Mouse (Mus musculus): ENCODE results near the gene Lck.
A peak's percentile ranks its signal among the peaks of the same experiment; 100 is the strongest.

The Lck gene

DNA sequence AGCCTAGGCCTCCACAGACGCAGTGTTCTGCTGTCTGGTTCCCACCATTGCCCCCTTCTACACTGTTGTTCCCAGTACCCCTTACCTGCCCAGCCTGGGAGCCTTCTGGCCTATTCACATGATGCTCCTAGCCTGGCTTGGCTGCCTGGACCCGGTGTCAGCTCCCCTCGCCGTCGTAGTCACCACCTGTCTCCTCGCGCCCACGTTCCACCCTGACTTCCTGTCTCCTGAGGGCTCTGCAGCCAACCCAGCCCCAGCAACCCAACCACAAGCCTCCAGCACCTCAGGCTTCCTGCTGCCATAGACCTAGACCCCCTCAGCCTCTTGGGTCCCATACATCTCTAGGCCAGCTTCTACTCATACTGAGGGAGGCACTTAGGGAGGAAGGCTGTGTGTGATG is at the start of gene Lck:
Gene Lck (minus strand): TSS at position 212 of the 400 bp plus-strand sequence.
- DNase-seq, result no peak

GRCm38 (mm10) chr4:129622803-129623535 is 49.5 kb upstream of the Lck start:
- no peak for DNase-seq

GRCm38 (mm10) chr4:129622120-129622802 is 48.8 kb upstream of the Lck start:
- no peak for DNase-seq

DNA sequence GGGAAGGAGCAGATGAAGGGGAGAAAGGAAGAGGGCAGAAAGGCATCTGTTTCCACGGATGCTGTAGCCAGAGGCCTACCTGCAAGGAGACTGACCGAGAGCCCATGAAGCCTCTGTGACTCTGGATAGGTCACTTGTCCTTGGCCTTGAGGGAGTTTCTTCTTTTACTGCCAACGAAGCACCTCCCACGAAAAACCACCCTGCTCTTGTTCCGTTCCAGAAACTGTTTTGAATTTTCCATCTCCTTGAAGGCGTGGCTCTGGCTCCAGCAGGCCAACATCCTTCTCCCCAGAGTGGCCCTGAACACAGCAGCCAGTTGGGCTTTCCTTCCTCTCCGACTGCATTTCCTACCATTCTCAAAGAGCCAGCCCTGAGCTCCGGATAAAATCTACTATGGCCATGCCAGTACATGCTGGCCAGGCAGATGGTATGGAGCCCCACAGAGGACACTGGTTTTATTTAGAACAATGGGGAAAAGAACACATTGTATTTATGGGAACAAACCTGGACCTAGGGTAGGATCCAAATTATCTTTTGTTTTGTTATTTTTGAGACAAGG is 47.9 kb upstream of the Lck start:
- DNase-seq, result peak; percentile 49

DNA sequence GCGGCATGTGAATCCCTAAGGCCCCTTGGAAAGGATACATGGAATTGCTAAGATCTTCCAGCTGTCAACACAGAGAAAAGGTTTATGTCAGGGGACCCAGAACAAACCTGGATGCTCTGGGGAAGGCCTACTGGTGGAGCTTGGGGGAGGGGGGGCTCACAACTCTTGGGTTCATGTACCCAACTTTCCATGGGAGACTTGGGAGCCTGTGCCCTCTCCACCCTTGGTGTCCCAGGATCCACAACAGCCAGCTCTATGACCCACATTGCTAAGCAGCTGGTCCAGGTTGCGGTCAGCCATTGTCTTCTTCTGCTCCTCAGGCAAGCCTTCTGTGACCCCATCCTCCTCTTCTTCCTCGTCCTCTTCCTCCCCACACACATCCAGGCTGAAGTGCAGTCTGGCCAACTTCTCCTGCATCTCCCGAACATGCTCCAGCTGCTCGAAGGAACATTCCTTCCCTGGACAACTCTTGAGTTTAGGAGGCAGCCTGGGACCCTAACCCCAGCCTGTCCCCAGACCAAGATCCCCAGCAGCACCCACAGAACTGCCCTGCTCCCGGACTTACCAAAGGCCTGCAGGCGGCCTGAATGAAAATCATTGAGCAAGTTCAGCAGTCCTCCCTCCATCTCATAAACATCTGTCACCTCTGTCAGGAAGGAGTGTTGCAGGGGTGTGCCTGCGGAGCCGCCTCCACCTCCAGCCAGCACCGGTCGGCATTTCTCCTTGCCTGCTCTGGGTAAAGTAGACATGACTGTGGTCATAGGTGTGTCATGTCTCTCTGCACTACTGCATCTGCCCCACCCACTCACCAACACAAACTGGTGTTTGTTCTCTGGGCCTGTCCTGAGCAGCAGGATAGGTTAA is 47.2 kb upstream of the Lck start:
- no peak for DNase-seq

- DNase-seq, result peak; percentile 98
Observed at GRCm38 (mm10) chr4:129618786-129619691, 45.6 kb upstream of the Lck start, which contains the start of gene Iqcc. Iqcc (minus strand) TSS chr4:129619099.

DNA sequence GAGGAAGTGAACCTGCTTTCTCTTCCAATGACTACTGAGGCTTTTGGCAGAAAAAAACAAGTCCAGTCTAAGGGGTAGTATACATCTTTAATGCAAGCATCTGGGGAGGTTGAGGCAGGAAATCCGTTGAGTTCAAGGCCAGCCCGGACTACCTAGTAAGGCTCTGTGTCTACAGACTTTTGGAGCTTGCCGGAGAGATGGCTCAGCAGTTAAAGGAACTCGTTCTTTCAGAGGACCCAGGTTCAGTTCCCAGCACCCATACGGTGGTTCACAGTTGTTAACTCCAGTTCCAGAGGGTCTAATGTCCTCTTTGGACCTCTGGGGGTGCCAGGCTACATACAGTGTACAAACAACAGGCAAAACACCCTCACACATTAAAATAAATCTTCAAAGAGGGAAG is 44.6 kb upstream of the Lck start:
- no peak for DNase-seq

DNA sequence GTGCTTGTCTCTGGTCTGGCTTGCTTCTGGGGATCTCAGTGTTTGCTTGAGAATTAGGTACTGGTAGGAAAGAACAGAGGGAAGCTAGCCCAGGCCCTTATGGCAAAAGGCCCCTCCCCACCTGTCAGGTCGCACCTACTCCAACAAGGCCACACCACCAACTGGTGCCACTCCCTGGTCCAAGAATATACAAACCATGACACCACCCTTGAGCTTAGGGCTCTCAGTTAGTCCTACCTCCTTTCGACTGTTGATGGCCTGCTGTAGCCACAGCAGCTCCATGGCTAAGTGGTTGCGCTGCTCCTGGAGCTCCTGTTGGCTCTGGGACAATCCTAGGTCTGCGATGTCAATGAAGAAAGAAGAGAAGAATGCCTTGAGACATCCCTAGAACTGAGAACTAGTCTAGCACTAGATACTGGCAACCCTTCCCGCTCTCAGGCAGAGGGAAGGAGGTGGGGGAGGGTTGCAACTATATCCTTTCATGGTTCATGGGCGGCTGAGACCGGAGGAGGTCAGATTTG is 43.7 kb upstream of the Lck start:
- DNase-seq, result no peak

- DNase-seq, result no peak
Observed at GRCm38 (mm10) chr4:129616631-129617030, 43.2 kb upstream of the Lck start.

DNA sequence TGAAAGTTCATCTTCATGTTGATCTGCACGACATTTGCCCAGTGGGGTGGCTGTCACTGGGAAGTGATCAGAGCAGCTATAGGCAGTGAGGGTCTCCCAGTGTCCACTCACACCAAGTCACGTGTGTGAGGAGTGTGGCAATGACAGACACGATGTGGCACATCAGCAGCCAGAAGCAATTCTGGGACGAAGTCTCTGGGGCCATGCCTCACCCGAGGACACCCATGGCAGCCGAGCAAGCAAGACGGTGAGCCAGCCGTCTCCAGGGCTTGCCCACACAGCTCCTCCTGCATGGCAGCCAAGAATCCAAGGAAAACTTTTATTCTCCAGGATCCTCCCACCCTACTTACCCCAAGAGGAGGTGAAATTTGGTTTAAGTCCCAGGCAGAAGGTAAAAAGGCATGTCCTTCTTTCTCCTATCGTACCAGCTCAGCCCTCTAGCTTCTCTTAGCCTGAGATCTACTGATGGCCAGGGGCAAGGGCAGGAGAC is 42.4 kb upstream of the Lck start:
- DNase-seq, result no peak

DNA sequence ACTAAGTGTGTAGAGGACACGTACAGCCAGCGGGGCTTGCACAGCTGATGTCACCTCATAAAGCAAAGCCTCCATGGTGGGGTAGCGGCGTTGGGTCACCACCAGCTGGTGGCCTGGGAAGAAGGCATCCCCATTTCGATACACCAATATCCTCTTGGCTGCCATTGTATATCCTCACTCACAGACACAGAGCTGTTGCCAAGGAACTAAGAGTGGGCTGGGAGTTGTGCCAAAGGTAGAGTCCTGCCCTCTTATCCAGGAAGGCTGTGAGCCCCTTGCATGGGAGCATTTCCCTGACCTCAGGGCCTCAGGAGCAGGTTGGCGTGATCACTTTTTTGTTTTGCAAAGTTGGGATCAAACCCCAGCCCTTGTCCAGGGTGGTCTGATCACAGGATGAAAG is 40.7 kb upstream of the Lck start, which contains the start of gene Dcdc2b:
Gene Dcdc2b (minus strand): TSS at position 165 of the 400 bp plus-strand sequence.
- no peak for DNase-seq

DNA sequence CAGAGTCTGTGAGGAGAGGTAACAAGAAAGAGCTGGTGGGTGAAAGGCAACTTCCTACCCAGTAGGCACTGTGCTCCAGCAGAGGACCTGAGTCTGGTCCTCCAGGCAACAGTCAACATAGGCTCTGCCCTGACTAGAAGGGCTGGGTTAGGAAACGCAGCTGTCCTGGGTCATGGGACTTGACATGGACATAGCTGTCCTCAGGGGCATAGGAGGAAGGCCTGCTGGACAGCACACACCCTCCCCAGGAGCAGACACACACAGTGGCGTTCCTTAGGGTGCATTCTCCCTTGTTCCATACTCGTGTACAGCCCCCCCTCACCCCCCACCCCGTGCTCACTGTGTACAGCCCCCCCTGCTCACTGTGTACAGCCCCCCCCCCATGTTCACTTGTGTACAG is 37.0 kb upstream of the Lck start:
- DNase-seq, result no peak

- no peak for DNase-seq
Observed at GRCm38 (mm10) chr4:129610026-129610425, 36.6 kb upstream of the Lck start.

DNA sequence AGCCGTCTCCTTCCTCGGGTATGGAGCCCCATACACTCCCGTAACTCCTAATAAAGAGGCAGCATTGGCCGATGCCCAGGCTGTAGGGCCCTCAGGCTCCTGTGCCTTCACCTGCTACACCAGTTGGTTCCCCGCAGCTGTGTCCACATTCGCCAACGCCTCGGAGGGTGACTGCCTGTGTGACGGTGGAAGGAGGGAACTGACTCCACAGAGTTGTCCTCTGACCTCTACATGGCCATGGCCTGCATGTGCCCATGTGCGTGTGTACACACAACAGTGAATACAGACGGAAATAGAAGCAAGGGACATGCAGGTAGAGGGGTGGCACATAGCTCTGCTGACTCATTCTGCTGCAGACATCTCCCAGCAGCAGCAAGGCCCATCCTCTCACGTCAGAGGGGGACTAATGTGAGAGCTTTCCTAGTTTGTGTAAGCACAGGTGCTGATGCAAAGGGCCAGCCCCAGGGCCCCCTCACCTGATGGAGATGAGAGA is 35.7 kb upstream of the Lck start:
- no peak for DNase-seq

- peak; percentile 91 for DNase-seq
Observed at GRCm38 (mm10) chr4:129608426-129609025, 35.1 kb upstream of the Lck start.

- peak; percentile 90 for DNase-seq
Observed at GRCm38 (mm10) chr4:129600233-129601158, 27.1 kb upstream of the Lck start, which contains the start of the genes Eif3i and Tmem234. Eif3i (minus strand) TSS chr4:129600648. Tmem234 (plus strand) TSS chr4:129600668.

DNA sequence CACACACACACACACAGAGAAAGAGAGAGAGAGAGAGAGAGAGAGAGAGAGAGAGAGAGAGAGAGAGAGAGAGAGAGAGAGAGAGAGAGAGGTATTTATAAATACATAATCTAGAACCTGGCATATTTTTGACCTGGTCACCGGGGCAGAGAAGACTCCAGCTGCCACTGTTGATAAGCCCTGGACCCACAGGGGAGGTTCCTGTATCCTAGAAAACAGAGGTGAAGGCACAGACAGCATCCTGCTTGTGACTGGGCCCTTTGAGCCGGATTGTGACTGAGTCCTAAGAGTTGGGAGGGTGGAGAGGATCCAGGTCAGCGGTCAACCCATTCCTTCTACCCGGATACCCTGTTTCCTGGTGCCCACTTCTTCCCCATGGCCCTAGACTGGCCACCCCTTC is 15.4 kb upstream of the Lck start:
- DNase-seq, result no peak

DNA sequence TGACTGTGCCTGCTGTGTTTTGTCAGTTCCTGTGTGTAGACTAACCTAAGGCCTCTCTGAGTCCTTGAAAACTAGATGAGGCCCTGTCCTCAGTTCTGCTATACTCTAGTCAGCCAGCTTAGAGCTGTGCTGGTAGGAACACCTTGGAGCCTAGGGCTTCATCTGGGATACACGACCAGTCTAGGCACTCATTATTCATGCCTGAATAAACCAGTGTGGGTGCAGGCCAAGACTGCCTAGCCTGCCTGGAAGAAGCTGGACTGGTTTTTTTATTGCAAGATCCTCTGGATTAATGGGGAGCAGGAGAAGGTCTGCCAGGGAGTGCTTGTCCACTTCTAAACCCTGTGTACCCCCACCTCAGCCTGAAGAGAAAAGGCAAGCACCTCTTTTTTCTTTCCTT is 13.5 kb upstream of the Lck start:
- DNase-seq, result no peak

- DNase-seq, result no peak
Observed at GRCm38 (mm10) chr4:129585773-129586172, 12.3 kb upstream of the Lck start.
